8 mouse cellular contexts compared by ENCODE assay signal in the genomic region with DNA sequence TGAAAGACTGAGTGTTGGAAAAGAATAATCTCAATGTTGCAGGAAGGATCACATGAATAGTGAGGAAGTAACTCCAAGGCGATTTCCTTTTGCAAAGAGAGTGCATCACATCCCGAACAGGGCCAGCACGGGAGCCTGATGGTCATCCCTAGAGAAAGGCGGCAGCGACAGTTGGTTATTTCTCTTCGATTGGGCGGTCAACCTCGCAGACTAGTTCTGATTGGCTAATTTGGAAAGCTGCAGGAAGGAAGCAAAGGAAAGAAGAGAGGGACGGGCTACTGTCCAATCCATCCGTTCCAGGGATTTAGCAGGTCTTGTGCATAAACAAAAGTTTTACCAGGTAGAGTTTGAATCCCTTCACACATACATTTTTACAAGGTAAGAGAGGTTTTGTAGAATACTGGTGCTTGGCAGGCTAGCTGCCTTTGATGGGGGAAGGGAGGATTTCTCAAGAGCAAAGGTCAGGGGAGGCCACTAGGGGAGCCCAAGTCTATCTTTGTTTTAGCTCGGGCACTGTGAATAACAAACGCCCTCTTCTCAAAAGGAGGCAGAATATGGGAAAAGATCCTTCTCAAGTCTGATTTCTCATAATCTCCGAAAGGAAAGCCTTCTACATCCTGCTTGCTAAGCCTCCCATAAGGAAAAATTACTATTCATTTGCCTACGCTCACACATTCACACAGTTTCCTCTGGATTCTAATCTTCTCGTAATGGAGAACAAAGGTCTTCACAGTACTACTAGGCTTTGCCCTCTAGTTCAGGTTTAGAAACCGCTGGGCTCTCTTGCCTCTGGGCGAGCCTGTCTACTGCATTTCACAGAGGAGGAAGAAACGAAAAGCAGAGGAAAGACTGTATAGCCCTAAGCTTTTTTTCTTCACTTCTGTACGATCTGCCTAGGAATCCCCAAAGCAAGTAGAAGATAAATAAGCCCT.
DNase-seq lines count a peak whose midpoint lies in the region; ATAC-seq and TF ChIP-seq lines count a peak whose summit lies in the region.

No protein-coding gene starts in this region.

- no peaks in the 10 kb centered on the region for H3K36me3 ChIP-seq in hindbrain, embryonic 16.5 days (ENCODE audit: control insufficient read depth, insufficient read depth, low read length)
- H3K36me3 ChIP-seq in midbrain, embryonic 12.5 days: no peaks in the 10 kb centered on the region
- H3K36me3 ChIP-seq in spleen, adult 2 months (ENCODE audit: control insufficient read depth, insufficient read depth, low read length): no peaks in the 10 kb centered on the region

- 0 out of 2 replicates have a peak overlapping the region, but pooled peaks have one; percentile 11 for H3K9ac ChIP-seq in hindbrain, embryonic 16.5 days (ENCODE audit: low read depth, low read length)
- H3K9ac ChIP-seq in midbrain, embryonic 12.5 days (replicated peaks): no peak overlapping the region; the same call in 1 of the 2 replicates

- peak; percentile 23 to 80 for DNase-seq in adrenal gland, adult (ENCODE audit: inconsistent age in 2 of 2, low spot score in 1 of 2)
- no peak for DNase-seq in adrenal gland, adult 18-20 months (ENCODE audit: low spot score in 2 of 2)
- peak; percentile 49 for DNase-seq in cerebellum, adult 9-10 months
- DNase-seq in frontal cortex, postnatal 14 days (ENCODE audit: low spot score in 2 of 2): peak; percentile 15 to 31
- DNase-seq in left cerebral cortex, adult 18-20 months (ENCODE audit: low spot score in 2 of 2): peak; percentile 5 to 9
- peak; percentile 53 to 56 for DNase-seq in spleen, adult 2 months (ENCODE audit: low read depth in 1 of 2, low spot score in 2 of 2)

- no peak for TF ChIP-seq POLR2A in spleen, adult 2 months (IDR thresholded peaks at IDR 0.05; ENCODE audit: low read depth, low read length)

- no peaks in the 10 kb centered on the region for H3K9me3 ChIP-seq in hindbrain, embryonic 16.5 days (ENCODE audit: control insufficient read depth, low read length)
- no peaks in the 10 kb centered on the region for H3K9me3 ChIP-seq in midbrain, embryonic 12.5 days

- peak overlapping the region; percentile 35 for H3K4me2 ChIP-seq in hindbrain, embryonic 16.5 days (ENCODE audit: low read length)
- peak overlapping the region; percentile 41 for H3K4me2 ChIP-seq in midbrain, embryonic 12.5 days (replicated peaks)

- H3K4me3 ChIP-seq in hindbrain, embryonic 16.5 days (ENCODE audit: low read length): peak overlapping the region; percentile 14
- H3K4me3 ChIP-seq in midbrain, embryonic 12.5 days: peak overlapping the region; percentile 15; the same call in 1 of the 2 replicates
- H3K4me3 ChIP-seq in spleen, adult 2 months (ENCODE audit: extremely low read depth, insufficient read depth, insufficient read length): no peak overlapping the region

- TF ChIP-seq CTCF in spleen, adult 2 months (IDR thresholded peaks at IDR 0.05; ENCODE audit: extremely low read depth, insufficient read depth, insufficient read length, insufficient replicate concordance): peak; percentile 58; the same call in 1 of the 2 replicates

- 27% methylated on average over 19 of the region's 19 CpGs for WGBS in hindbrain, embryonic 16.5 days
- WGBS in midbrain, embryonic 12.5 days: 13% methylated on average over 19 of the region's 19 CpGs
- WGBS in spleen, adult 2 months: 66% methylated on average over 19 of the region's 19 CpGs

- H3K27ac ChIP-seq in hindbrain, embryonic 16.5 days (ENCODE audit: low read depth, low read length): peak overlapping the region; percentile 70
- peak overlapping the region; percentile 95 for H3K27ac ChIP-seq in midbrain, embryonic 12.5 days (replicated peaks)
- 0 out of 2 replicates have a peak overlapping the region, but pooled peaks have one; percentile 28 for H3K27ac ChIP-seq in spleen, adult 2 months (ENCODE audit: insufficient read depth, low read length)

- no peaks in the 10 kb centered on the region for H3K27me3 ChIP-seq in hindbrain, embryonic 16.5 days (replicated peaks; ENCODE audit: control insufficient read depth, insufficient read depth, low read length)
- no peaks in the 10 kb centered on the region for H3K27me3 ChIP-seq in midbrain, embryonic 12.5 days
- no peaks in the 10 kb centered on the region for H3K27me3 ChIP-seq in spleen, adult 2 months (ENCODE audit: control insufficient read depth, insufficient read depth, low read length)

- H3K4me1 ChIP-seq in hindbrain, embryonic 16.5 days (ENCODE audit: control insufficient read depth, insufficient read depth, low read depth, low read length): peaks cover 14% of the 10 kb centered on the region
- H3K4me1 ChIP-seq in midbrain, embryonic 12.5 days: peaks cover 37% of the 10 kb centered on the region
- peaks cover 5% of the 10 kb centered on the region; the same call in 1 of the 2 replicates for H3K4me1 ChIP-seq in spleen, adult 2 months (ENCODE audit: control insufficient read depth, insufficient read depth, insufficient read length)

- ATAC-seq in hindbrain, embryonic 16.5 days: peak; percentile 69
- ATAC-seq in midbrain, embryonic 12.5 days (ENCODE audit: low FRiP score, low read depth): peak; percentile 76

Comparison
In these comparisons a context has a peak if more than half of its experiments do, and no peak if none do; other contexts are left out.
1. DNase-seq: peak in adrenal gland, adult (2 of 2), cerebellum, adult 9-10 months (single experiment), frontal cortex, postnatal 14 days (2 of 2), left cerebral cortex, adult 18-20 months (2 of 2) and spleen, adult 2 months (2 of 2); none in adrenal gland, adult 18-20 months (0 of 2).
2. H3K27ac ChIP-seq: peak in every context shown above with its lines; median percentile 95 in midbrain, embryonic 12.5 days; 70 in hindbrain, embryonic 16.5 days; 28 in spleen, adult 2 months.